Mouse (Mus musculus): ENCODE data around the gene Plk3. TPM values are rescaled to one million over a fixed set of nuclear protein-coding genes. Genes with fewer than 3 reads are reported as not detected.

Gene Plk3
- polyA plus RNA-seq, 1 experiment from 2014 or later, result 3.7 TPM

DNA sequence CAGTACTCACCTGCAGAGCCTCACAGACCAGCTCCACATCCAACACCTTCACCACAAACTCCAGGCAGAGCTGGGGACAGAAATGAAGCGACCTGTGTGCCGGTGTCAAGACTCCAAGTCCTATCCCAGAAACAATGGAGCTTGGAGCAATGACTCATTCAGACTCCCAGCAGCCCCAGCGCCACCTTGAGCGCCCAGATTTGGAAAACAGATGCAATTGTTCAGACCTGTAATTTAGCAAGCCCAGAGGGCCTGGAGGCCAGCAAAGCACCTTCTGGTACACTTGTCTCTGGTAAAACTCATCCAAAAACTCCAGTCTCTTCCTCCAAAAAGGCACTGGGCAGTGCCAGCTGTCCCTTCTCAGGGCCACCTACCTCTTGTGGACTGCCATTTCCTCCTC is 11.6 kb downstream of the Plk3 start:
- H3K9me3 ChIP-seq (ENCODE audit: low read length), result no peaks in the 10 kb centered on the region
- no peak for ATAC-seq (ENCODE audit: low FRiP score, low TSS enrichment)
- 81% methylated on average over 4 of the region's 4 CpGs for WGBS

DNA sequence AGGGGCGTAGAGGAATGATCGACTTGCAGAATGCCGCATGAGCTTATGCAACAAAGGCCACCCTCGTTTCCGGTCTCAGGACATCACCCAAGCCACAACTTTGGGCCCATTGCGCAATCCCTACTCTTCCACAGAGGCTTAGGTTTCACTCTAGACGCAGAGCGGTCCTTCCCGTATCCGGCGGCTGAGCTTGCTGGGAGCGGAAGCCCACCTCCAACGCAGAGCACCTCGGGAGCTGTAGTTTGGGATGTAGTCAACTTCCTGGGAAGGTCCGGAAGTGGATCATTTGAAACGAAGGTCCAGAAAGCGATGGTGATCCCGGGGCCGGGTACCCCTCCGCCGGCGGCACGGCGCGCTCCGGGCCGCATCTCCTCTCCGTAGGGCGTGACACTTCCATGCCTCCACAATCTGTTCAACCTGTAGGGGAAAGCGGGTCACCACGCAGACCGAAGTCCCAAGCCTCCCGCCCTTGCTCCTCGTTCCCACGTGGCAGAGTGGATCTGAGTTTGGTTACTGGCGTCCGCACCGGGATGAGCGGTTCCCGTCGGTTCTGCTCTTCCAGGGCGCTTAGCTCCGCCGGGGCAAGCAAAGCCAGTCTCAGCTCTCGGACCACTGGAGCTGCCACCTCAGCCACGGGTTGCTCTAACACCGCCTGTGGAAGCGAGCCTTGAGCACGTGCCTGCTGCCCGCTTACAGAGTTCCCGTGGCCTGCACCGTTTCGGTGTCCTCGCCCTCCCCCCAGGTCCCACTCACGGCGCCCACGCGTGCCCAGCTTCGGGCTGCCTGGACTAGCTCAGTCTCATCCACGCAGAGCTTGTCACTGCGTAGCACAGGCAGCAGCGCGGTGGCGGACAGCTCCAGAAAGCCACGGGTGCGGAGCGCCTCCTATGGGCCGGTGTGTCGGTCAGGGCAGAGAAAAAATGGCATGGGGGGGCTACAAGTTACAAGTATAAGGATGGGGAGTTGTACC is 13.0 kb downstream of the Plk3 start:
- peak overlapping the region; percentile 79 for H3K9ac ChIP-seq (replicated peaks; ENCODE audit: low read length)
- ATAC-seq (ENCODE audit: low FRiP score, low TSS enrichment), result peak; percentile 96
- H3K9me3 ChIP-seq (ENCODE audit: low read length), result no peaks in the 10 kb centered on the region
- H3K36me3 ChIP-seq (ENCODE audit: insufficient read depth, low read length), result no peaks in the 10 kb centered on the region
- peak overlapping the region; percentile 74 for H3K4me3 ChIP-seq (ENCODE audit: low read length)
- H3K27me3 ChIP-seq (ENCODE audit: insufficient read depth, low read length), result no peaks in the 10 kb centered on the region
- peak overlapping the region; percentile 100 for H3K4me2 ChIP-seq (replicated peaks; ENCODE audit: low read depth, low read length)
- peak overlapping the region; percentile 95 for H3K27ac ChIP-seq (ENCODE audit: low read length)
- WGBS, result under 1% methylated on average over 69 of the region's 69 CpGs
- H3K4me1 ChIP-seq (ENCODE audit: insufficient read depth, low read length), result peaks cover 24% of the 10 kb centered on the region

More for the DNA sequence above, 11.6 kb downstream of the Plk3 start:
- Histone ChIP-seq H3K9ac (replicated peaks; ENCODE audit: low read length) (no peak overlapping the region), H3K27ac (ENCODE audit: low read length) (no peak overlapping the region), H3K4me3 (ENCODE audit: low read length) (no peak overlapping the region), H3K36me3 (ENCODE audit: insufficient read depth, low read length) (no peaks in the 10 kb centered on the region), H3K4me1 (ENCODE audit: insufficient read depth, low read length) (peaks cover 33% of the 10 kb centered on the region), H3K4me2 (replicated peaks; ENCODE audit: low read depth, low read length) (no peak overlapping the region), H3K27me3 (ENCODE audit: insufficient read depth, low read length) (no peaks in the 10 kb centered on the region)

DNA sequence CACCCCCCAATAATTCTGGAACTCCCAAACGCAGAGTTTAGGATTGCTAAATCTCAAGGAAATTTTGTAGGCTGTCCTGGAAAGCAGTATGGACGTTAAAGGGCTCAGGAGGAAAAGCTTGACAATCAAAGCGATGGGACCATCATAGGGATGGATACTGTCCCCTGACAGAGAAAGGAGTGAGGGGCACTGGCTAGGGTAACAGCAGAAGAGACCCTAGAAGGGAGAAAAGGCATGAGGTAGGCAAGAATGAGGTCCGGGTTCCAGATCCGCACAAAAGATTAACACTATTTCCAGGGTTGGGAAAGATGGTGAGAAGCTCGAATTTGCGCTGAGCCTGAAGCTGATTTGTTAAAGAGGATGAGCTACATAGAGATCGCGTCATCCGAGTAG is 13.7 kb downstream of the Plk3 start:
- Histone ChIP-seq H3K27ac (ENCODE audit: low read length) (peak overlapping the region; percentile 95), H3K27me3 (ENCODE audit: insufficient read depth, low read length) (no peaks in the 10 kb centered on the region), H3K9me3 (ENCODE audit: low read length) (no peaks in the 10 kb centered on the region), H3K4me3 (ENCODE audit: low read length) (peak overlapping the region; percentile 74), H3K36me3 (ENCODE audit: insufficient read depth, low read length) (0 out of 2 replicates have a peak, but pooled peaks cover under 1% of the 10 kb centered on the region), H3K4me1 (ENCODE audit: insufficient read depth, low read length) (peaks cover 18% of the 10 kb centered on the region), H3K4me2 (replicated peaks; ENCODE audit: low read depth, low read length) (peak overlapping the region; percentile 100), H3K9ac (replicated peaks; ENCODE audit: low read length) (peak overlapping the region; percentile 79)
- ATAC-seq (ENCODE audit: low FRiP score, low TSS enrichment), result 0 out of 2 replicates have a peak, but pooled peaks have one; percentile 1
- WGBS, result 4% methylated on average over 10 of the region's 10 CpGs

DNA sequence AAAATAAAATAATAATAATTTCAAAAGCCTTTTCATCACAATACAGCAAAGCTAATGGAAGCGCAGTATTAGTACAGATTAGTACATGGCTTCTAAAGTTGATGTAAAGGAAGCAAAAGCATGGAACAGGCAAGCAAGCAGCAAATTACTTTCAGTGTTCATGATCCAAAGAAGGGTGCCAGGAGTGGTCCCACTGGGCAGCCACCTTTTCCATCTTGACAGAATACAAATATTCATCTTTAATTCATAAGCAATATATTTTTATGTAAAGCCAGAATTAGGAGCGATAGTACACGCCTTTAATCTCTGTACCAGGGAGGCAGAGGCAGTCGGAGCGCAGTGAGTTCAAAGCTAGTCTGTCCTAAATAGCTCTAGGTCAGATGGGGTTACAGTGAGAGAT is 14.1 kb downstream of the Plk3 start:
- Histone ChIP-seq H3K36me3 (ENCODE audit: insufficient read depth, low read length) (peaks cover 4% of the 10 kb centered on the region; the same call in 1 of the 2 replicates), H3K27ac (ENCODE audit: low read length) (peak overlapping the region; percentile 95), H3K9me3 (ENCODE audit: low read length) (no peaks in the 10 kb centered on the region), H3K4me2 (replicated peaks; ENCODE audit: low read depth, low read length) (peak overlapping the region; percentile 100), H3K4me1 (ENCODE audit: insufficient read depth, low read length) (peaks cover 13% of the 10 kb centered on the region), H3K4me3 (ENCODE audit: low read length) (peak overlapping the region; percentile 74), H3K27me3 (ENCODE audit: insufficient read depth, low read length) (no peaks in the 10 kb centered on the region), H3K9ac (replicated peaks; ENCODE audit: low read length) (peak overlapping the region; percentile 79)
- ATAC-seq (ENCODE audit: low FRiP score, low TSS enrichment), result no peak
- WGBS, result 78% methylated on average over 5 of the region's 5 CpGs

DNA sequence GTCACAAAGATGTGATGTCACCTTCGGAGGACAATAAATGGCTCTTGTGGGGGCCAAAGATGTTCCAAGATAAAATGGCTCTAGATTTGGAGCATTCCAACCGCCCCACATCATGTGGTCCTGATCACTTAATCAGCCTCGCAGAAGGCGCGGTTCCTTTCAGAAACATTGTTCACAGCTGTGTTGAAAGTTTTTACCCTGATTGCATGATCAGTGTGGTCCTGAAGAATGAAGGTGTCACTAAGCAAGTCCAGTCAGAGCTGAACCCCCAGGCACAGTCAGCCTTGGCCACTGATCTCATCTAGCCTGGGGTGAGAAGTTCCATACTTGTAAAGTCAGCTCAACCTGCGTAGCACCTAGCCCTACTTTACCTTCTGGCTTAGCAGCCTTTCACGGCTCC is 15.8 kb downstream of the Plk3 start:
- H3K9ac ChIP-seq (replicated peaks; ENCODE audit: low read length), result no peak overlapping the region
- peaks cover 14% of the 10 kb centered on the region; the same call in 1 of the 2 replicates for H3K36me3 ChIP-seq (ENCODE audit: insufficient read depth, low read length)
- no peaks in the 10 kb centered on the region for H3K9me3 ChIP-seq (ENCODE audit: low read length)
- H3K4me1 ChIP-seq (ENCODE audit: insufficient read depth, low read length), result peaks cover 9% of the 10 kb centered on the region; the same call in 1 of the 2 replicates
- no peak overlapping the region for H3K27ac ChIP-seq (ENCODE audit: low read length)
- no peak overlapping the region for H3K4me2 ChIP-seq (replicated peaks; ENCODE audit: low read depth, low read length)
- H3K27me3 ChIP-seq (ENCODE audit: insufficient read depth, low read length), result no peaks in the 10 kb centered on the region
- 94% methylated on average over 7 of the region's 7 CpGs for WGBS
- ATAC-seq (ENCODE audit: low FRiP score, low TSS enrichment), result no peak
- H3K4me3 ChIP-seq (ENCODE audit: low read length), result no peak overlapping the region

DNA sequence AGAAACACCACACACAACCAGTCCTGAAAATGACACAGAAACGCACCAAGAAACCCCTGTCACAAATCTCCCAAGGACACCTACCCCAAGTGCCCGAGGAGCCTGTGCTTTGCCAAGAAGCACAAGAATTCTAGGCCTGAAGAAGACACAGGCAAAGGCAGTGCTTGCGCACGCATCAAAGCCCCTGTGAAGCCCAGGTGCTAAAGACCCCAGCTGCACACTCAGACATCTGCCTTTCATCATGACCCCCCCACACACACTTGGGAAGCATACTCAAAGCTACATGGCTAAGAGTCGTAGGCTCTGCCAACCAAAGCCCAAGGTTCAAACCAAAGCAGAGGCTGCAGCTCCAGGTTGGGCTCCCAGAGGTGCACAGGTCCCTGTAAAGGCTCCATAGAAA is 18.2 kb downstream of the Plk3 start:
- 87% methylated on average over 5 of the region's 5 CpGs for WGBS

DNA sequence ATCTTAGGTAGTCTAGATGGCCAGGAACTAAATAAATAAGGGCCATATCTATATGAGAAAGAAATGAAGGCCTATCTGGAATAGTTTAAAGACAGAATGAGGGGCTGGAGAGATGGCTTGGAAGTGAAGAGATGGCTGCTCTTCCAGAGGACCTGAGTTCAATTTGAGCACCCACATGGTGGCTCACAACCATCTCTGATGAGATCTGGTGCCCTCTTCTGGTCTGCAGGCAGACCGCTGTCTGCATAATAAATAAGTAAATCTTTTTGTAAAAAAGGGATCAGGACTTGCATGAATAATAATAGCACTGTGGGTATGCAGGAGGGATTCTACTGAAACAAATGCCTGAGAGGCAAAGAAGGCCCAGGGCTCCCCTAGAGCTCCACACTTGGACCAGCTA is 20.5 kb downstream of the Plk3 start:
- H3K9ac ChIP-seq (replicated peaks; ENCODE audit: low read length), result no peak overlapping the region
- no peak overlapping the region for H3K27ac ChIP-seq (ENCODE audit: low read length)
- H3K4me1 ChIP-seq (ENCODE audit: insufficient read depth, low read length), result no peaks in the 10 kb centered on the region
- H3K4me3 ChIP-seq (ENCODE audit: low read length), result no peak overlapping the region
- H3K4me2 ChIP-seq (replicated peaks; ENCODE audit: low read depth, low read length), result no peak overlapping the region
- no peaks in the 10 kb centered on the region for H3K27me3 ChIP-seq (ENCODE audit: insufficient read depth, low read length)
- no peak for ATAC-seq (ENCODE audit: low FRiP score, low TSS enrichment)
- 93% methylated on average over 1 of the region's 1 CpGs for WGBS
- H3K9me3 ChIP-seq (ENCODE audit: low read length), result no peaks in the 10 kb centered on the region
- peaks cover 38% of the 10 kb centered on the region for H3K36me3 ChIP-seq (ENCODE audit: insufficient read depth, low read length)

More for the DNA sequence above, 18.2 kb downstream of the Plk3 start:
- Histone ChIP-seq H3K4me2 (replicated peaks; ENCODE audit: low read depth, low read length) (no peak overlapping the region), H3K4me1 (ENCODE audit: insufficient read depth, low read length) (peaks cover 5% of the 10 kb centered on the region; the same call in 1 of the 2 replicates), H3K9me3 (ENCODE audit: low read length) (no peaks in the 10 kb centered on the region), H3K9ac (replicated peaks; ENCODE audit: low read length) (no peak overlapping the region), H3K36me3 (ENCODE audit: insufficient read depth, low read length) (peaks cover 27% of the 10 kb centered on the region), H3K4me3 (ENCODE audit: low read length) (no peak overlapping the region), H3K27me3 (ENCODE audit: insufficient read depth, low read length) (no peaks in the 10 kb centered on the region), H3K27ac (ENCODE audit: low read length) (no peak overlapping the region)
- ATAC-seq (ENCODE audit: low FRiP score, low TSS enrichment), result no peak

DNA sequence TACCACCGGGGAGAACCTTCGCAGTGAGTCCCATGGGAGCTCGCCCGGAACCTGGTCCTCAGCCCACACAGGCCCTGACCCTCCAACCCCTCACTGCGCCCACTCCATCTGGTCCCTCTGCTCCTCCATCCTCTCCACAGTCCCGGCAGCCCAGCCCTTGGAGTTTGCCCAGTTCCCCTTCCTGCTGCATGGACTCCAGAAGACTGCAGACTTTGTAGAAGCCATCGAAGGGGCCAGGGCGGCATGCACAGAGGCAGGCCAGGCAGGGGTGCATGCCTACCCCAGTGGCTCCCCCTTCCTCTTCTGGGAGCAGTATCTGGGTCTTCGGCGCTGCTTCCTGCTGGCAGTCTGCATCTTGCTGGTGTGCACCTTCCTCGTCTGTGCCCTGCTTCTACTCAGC is 22.8 kb downstream of the Plk3 start:
- 86% methylated on average over 11 of the region's 11 CpGs for WGBS
- no peak overlapping the region for H3K4me2 ChIP-seq (replicated peaks; ENCODE audit: low read depth, low read length)
- peaks cover 40% of the 10 kb centered on the region for H3K36me3 ChIP-seq (ENCODE audit: insufficient read depth, low read length)
- H3K9ac ChIP-seq (replicated peaks; ENCODE audit: low read length), result no peak overlapping the region
- H3K27me3 ChIP-seq (ENCODE audit: insufficient read depth, low read length), result no peaks in the 10 kb centered on the region
- H3K9me3 ChIP-seq (ENCODE audit: low read length), result no peaks in the 10 kb centered on the region
- peaks cover under 1% of the 10 kb centered on the region; the same call in 1 of the 2 replicates for H3K4me1 ChIP-seq (ENCODE audit: insufficient read depth, low read length)
- no peak overlapping the region for H3K4me3 ChIP-seq (ENCODE audit: low read length)
- ATAC-seq (ENCODE audit: low FRiP score, low TSS enrichment), result no peak
- no peak overlapping the region for H3K27ac ChIP-seq (ENCODE audit: low read length)

DNA sequence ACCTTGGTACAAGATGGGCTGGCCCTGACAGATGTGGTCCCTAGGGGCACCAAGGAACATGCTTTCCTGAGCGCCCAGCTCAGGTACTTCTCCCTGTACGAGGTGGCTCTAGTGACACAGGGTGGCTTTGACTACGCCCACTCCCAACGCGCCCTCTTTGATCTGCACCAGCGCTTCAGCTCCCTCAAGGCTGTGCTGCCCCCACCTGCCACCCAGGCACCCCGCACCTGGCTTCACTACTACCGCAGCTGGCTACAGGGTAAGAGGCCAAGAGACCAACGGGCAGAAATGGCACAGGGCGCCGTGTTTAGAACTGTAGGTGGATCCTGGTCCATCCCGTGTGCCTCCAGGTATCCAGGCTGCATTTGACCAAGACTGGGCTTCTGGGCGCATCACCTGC is 23.5 kb downstream of the Plk3 start:
- no peak for ATAC-seq (ENCODE audit: low FRiP score, low TSS enrichment)
- no peaks in the 10 kb centered on the region for H3K27me3 ChIP-seq (ENCODE audit: insufficient read depth, low read length)
- H3K4me2 ChIP-seq (replicated peaks; ENCODE audit: low read depth, low read length), result no peak overlapping the region
- H3K9me3 ChIP-seq (ENCODE audit: low read length), result no peaks in the 10 kb centered on the region
- no peak overlapping the region for H3K27ac ChIP-seq (ENCODE audit: low read length)
- H3K4me1 ChIP-seq (ENCODE audit: insufficient read depth, low read length), result peaks cover 8% of the 10 kb centered on the region
- WGBS, result 88% methylated on average over 13 of the region's 13 CpGs
- peaks cover 40% of the 10 kb centered on the region for H3K36me3 ChIP-seq (ENCODE audit: insufficient read depth, low read length)
- H3K4me3 ChIP-seq (ENCODE audit: low read length), result no peak overlapping the region
- no peak overlapping the region for H3K9ac ChIP-seq (replicated peaks; ENCODE audit: low read length)

DNA sequence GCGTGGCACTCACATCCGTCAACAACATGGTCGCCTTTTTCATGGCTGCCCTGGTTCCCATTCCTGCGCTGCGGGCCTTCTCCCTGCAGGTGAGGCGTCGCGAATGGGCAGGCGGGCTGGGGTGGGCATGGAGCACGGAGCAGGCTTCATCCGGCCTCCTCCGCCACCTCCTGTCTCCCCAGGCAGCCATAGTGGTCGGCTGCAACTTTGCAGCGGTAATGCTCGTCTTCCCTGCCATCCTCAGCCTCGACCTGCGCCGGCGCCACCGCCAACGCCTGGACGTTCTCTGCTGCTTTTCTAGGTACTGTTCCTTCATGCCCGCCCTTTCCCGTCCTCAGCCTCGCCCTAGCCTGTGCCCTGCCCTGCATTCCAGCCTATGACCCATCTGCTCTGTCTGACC is 24.4 kb downstream of the Plk3 start:
- H3K4me2 ChIP-seq (replicated peaks; ENCODE audit: low read depth, low read length), result no peak overlapping the region
- no peaks in the 10 kb centered on the region for H3K27me3 ChIP-seq (ENCODE audit: insufficient read depth, low read length)
- 94% methylated on average over 25 of the region's 25 CpGs for WGBS
- H3K4me1 ChIP-seq (ENCODE audit: insufficient read depth, low read length), result peaks cover 12% of the 10 kb centered on the region
- no peaks in the 10 kb centered on the region for H3K9me3 ChIP-seq (ENCODE audit: low read length)
- no peak overlapping the region for H3K9ac ChIP-seq (replicated peaks; ENCODE audit: low read length)
- no peak for ATAC-seq (ENCODE audit: low FRiP score, low TSS enrichment)
- no peak overlapping the region for H3K27ac ChIP-seq (ENCODE audit: low read length)
- no peak overlapping the region for H3K4me3 ChIP-seq (ENCODE audit: low read length)
- peaks cover 33% of the 10 kb centered on the region for H3K36me3 ChIP-seq (ENCODE audit: insufficient read depth, low read length)

Measured in kidney, embryonic 16.5 days (tissue).